Mouse (Mus musculus): ENCODE data around the gene Nxn.

DNA sequence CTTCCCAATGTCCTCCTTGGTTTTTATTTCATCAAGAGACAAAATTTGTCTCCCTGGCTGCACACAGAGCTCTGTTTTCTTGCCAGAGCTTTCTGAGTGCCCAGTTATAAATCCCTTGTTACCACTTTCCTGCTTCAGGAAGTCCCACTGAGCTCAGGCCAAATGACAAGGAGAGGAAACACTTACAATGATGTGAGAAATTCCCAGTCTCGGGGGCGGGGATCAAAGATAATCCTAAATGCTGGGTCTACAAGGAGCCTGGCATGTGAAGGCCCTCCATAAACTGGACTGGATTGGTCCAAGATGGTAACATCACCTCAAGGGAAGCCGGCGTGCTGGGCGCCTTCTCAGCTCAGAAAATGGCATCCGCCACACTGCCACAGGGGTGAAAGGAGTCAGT lies 106.1 kb downstream of the Nxn start:
- TF ChIP-seq CTCF (IDR thresholded peaks at IDR 0.05) (no peak), EP300 (IDR thresholded peaks at IDR 0.05) (peak; percentile 44; the same call in 1 of the 2 replicates)

Measured in lung, postnatal 0 days (tissue).